Mouse (Mus musculus) cerebellum, adult 18-20 months (tissue): ENCODE results near the gene Capg.

Source experiments
- DNase-seq, 2 experiments: peaks; one replicate each; pipeline ENCODE4 v3.0.0; 2021

The Capg gene

DNA sequence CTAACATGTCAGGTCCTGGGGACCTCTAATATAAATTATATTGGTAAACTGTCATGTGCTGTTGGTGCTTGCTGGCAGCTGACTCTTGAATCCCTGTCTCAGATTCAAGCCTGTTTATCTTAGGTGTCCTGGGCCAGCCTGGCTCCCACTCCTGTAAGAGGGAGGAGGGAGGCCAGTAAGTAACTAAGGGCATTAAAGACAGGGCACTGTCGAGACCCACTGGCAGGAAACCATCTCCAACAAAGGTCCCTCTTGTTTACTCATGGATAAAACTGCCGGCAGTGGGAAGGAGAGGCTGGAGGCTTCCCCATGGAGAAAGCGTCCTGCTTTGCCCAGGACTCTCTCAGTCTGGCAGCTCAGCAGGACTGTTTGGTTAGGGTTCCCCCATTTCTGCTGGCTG lies 27.6 kb downstream of the Capg start:
- DNase-seq, result no peak

DNA sequence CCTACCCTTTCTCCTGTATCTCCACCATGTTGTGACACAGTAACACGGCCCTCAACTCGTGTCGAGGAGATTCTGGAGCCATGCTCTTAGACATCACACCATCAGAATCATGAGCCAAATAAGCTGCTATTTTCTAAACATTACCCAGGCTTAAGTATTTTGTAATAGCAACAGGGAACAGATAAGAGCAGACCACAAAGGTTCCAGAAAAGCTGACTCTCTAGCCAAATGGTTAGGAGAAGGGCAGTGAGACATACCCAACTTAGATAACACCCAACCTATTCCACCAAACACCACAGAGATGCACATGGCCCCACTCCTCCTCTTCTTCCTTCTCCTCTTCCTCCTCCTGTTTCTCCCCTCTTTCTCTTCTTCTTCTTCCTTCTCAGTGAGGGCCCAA lies 31.9 kb downstream of the Capg start:
- DNase-seq, result no peak

DNA sequence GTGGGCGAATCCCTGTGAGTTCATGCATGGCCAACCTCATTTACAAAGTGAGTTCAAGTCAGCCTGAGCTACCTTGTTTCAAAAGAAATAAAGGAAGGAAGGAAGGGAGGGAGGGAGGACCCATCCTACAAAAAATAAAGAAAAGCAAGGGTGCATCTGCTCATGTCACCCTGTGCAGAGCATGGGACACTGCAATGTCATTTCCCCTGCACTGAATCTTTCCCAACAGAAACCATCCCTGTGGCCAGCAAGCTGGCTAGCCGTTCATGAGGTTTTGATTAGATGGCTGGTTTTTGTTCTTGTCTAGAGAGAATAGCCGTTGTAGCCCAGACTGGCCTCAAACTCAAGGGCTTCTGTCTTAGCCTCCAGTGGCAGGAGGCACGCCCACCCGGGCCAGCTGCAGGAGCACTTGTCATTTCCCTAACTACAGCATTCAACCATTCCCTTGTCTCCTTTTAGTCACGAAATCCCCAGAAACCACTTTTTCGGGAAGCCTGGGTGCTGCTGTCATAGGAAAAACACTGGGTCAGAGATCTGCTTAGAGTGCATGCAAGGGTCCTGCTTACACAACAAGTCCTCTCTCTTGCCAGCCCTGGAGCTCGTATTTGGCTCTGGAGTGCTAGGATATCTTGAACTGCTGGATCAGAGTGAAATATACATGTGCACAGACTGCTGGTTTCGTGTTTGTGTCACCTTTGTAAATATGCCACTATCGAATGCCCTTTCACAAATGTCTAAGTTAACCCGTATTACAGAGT lies 37.6 kb downstream of the Capg start:
- no peak for DNase-seq

DNA sequence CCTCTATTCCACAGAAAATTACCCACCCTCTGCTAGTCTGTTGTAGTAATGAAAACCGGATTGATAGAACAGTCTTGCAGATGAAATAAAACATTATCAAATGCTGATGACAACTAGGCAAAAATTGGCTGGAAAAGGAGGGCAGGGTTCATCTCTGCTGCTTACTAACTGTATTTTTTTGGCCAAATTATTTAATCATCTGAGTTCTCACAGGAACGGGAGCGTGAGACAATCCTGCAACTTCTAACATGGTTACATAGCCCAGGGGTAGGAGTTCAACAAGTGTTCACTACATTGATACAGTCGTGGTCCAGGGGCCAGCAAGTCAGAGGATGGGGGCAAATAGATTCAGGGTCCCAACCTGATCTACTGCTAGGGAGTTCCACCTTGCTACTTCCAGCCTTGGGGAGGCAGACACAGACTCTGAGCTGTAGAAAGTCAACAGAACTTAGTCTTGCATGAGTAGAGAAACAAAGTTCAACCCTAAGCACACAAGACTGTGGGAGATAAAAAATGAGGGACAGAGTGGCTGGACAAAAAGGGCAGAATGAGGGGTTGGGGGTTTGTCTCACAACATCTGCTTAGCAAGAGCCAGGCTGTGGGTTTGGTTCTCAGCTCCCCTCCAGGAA lies 39.1 kb downstream of the Capg start:
- DNase-seq, result no peak

DNA sequence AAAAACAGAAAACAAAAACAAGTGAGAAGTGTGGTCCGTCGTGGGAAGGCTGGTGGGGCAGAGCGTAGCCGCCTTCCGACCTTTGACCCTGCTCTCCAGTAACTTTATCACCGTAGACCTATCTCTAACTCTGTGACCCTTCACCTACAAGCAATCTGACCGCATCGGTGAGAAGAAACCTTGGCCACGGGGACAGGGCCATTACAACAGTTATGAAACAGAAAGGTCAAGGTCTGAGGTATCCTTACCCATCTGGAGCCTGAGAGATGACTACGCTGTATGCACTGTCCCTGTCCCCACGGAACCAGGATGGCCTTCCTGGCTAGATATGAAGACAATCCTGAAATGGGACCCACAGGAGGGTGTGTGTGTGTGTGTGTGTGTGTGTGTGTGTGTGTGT lies 40.0 kb downstream of the Capg start:
- DNase-seq, result no peak

DNA sequence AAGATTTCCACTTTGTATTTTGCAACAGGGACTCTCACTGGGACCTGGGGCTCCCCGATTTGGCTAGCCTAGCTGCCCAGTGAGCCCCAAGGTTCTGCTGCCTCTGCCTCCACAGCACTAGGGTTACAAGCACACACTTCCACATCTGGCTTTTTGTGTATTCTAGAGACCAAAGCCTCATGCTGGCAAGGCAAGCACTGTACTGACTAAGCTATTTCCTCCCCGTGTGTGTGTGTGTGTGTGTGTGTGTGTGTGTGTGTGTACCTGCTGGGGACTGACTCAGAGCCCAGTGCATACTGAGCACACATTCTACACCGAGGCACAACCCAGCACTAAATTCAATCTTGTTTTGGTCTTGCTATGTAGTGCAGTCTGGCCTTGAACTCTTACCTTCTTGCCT lies 42.5 kb downstream of the Capg start:
- DNase-seq, result no peak

DNA sequence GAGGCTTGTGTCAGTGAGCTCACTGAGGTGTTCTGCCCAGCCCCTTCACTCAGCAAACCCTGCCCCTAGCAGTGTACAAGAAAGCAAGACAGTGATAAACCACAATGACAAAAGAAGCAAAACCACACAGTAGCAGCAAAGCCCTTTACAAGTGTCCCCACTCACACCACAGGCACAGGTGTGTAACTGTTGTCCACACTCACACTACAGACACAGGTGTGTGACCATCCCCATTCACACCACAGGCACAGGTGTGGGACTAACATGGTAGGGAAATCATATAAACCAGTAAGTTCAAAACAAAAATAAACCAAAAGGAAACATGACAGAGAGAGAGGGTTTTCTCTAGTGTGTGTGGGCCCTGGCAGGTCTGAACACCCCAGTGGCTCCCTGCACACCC lies 44.1 kb downstream of the Capg start:
- no peak for DNase-seq

DNA sequence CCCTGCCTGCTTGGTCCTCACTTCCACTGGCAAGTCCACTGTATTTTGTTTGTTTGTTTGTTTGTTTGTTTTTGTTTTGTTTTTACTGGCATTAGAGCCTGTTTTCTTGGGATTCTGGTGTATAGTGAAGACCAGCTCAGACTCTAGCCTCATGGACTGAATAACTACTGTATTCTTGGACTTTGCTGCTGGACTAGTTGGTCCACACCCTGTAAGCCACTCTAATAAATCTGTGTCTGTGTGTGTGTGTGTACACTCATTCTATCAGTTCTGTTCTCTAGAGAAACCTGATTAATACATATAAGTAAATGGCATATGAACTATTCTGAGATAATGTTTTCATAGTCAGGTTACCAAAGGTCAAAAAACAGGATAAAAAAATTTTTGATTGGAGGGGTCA lies 45.9 kb downstream of the Capg start:
- no peak for DNase-seq

DNA sequence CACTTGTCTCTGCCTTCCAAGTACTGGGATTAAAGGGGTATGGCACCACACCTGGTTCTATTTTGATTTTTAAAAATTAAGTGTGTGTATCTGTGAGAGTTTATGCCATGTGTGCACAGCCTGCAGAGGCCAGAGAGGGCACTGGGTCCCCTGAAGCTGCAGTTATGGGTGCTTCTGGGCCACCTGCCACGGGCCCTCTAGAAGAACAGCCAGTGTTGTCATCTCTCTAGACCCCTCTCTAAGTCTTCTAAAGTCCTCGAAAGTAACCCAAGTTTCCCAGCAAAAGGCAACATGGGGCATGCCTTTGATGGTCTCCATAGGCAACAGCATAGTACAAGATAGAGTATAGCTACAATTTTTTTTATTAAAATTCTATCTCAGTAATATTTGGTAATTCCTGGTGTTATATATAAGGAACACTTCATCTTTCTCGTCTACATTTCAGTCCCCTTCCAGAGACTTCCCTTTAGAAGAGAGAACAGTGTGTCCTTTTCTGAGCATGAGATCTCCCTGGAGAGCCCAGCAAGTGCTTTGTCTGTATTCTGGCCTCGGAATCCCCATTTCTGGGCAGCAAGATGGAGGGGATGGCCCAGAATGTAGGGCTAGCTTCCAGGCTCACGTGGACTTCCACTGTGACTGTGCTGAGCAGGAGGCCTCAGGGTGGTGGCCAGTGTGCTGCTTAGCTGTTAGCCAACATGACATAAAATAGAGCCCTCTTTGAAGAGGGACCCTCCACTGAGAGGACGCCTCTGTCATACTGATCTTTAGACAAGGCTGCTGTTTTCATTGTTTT lies 49.0 kb downstream of the Capg start:
- no peak for DNase-seq

DNA sequence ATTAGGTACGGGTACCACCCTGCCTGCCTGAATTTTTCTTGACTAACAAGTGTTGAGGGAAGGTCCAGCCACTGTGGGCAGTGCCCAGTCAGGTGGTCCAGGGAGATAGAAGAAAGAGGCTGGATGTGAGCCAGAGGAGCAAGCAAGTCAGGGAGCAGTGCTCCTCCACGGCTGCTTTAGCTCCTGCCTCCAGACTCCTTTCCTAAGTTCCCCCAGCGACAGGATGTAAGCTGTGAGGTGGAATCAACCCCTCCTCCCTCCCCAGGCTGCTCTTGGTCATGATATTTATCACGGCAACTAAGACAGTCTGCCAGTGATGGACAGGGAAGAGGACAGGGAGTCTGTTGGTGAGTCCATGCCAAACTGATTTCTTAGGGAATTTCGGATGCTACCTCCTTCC lies 49.7 kb downstream of the Capg start:
- no peak for DNase-seq

DNA sequence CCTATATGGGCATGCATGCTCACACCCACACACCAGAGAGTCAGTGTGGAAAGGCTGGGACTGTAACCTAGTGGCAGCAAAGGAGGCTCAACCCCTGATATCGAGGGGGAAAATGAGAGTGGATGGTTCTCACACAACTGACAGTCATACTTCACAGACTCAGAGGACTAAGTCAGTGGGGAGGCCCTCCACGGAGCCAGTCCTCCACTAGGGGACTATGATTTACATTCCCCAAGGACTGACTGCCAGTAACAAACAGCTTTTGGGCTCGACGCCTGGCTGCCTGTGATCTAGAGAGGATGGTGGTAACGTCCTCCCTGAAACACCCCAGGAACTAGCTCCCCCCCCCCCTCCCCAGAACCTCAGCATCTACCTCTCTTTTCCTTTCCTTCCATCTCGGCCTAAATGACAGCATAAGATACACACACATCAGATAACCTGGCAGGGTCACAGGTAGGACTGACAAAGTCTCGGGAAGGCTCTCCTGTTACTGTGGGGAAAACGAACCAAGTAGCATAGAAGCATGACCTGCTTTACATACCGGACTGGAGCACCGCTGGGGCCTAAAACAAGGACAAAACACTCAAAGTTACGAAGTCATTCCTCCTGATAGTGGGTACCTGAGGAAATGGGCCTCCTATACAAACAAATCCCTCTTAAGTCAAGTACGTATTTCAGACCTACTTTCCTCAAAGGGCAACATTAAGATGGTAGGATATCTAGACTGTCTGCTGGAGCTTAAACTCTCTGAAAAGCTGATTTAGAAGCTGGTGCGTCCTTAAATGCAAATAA lies 53.1 kb downstream of the Capg start:
- DNase-seq, result no peak

DNA sequence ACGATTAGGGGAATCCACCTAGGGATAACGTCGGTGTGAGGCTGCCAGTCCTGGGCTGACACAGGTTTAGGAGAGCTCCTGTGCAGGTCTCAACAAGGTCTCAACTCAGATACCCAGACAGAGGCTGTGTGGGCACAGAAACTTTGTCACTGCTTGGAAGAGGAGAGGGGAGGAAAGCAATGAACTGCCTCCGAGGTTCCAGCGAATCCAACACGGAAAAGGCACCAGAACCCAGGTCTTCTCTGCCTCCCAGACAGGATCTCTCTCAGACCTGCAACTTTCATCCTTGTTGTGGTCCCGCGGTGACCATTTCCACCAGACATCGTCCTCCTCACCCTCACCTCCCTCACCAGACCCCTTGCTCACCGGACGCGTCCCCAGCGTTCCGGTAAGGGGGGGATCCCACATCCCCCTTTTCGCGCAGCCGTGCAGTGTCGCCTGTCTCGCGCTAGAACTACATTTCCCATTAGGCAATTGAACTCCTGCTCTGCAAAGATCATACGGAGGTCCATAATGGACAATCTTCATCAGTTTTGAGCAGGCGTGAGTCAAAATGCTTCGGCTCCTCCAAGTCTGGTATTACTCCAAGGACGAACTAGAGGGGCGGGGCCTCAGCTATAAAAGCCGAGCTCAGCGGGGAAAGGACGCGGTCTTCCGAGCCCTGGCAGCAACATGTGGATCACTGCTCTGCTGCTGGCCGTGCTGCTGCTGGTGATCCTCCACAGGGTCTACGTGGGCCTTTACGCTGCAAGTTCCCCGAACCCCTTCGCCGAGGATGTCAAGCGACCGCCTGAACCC lies 54.0 kb downstream of the Capg start, which contains the start of the genes Elmod3 and Retsat:
TSS of gene Elmod3 (minus strand) at position 458 of the 798 bp plus-strand sequence.
TSS of gene Retsat (plus strand) at position 520 of the 798 bp plus-strand sequence.
- peak; percentile 84 to 90 for DNase-seq

DNA sequence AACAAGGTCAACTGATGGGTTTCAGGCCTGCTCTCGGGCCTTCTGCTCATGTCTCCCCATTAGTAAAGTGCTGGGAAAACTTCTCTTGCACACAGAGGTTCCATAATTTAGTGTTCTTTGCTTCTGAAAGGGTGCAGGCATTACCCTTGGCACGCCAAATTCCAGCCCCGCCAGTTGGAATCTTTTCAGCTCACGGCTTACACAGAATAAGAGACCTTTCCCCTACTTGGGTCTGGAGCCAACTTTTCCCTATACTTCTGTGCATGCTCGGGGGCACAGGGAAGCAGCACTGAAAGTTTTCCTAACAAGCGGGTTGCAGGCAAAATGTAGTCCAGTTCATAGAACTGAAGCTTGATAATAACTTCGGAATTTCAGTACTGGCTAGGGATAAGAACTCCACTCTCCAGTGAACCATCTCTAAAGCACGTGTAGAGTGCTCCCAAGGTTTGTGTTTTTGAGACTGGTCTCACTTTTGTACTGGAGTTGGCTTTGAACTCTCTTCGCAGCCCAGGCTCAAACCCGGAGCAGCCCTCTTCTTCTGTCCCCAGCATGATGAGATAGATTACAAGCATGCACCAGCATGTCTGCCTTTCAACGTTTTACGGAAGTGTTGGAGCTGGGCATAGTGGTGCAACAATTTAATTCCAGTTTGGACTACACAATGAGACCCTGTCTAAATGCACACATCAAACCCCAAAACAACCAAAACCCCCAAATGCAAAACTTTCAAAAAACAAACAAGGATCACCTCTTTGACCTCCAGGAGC lies 54.8 kb downstream of the Capg start:
- peak in 1 of 2 experiments; percentile 41 for DNase-seq

DNA sequence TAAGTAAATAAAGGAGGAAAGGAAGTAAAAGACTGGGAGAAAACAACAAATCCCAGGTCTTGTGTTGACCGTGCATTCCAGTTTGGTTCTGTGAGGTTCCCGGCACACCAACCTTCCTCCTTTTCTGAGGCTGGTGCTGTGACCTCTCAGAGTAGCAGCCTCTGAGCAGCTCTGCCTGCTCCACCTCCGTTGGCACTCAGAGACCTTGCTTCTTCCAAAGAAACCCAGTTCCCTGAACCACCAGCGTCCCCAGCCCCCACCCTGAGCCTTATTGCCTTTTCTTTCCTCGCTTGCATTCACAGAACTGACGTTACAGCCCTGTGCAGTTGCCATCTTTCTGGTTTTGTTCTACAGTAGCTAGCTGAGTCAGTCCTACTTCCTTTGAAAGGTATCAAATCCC lies 56.0 kb downstream of the Capg start:
- DNase-seq, result no peak

DNA sequence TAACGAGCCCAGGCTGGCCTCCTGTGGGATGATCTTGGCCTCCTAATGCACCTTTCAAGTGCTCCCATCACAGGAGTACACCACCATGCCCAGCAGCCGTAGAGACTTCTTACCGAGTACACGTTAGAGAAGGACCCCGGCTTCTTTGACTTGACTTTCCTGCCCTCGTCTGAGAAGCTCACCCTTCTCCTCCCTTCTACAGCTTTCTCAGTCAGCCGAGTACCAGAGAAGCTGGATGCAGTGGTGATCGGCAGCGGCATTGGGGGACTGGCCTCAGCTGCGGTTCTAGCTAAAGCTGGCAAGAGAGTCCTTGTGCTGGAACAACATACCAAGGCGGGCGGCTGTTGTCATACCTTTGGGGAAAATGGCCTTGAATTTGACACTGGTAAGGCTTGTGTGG lies 56.6 kb downstream of the Capg start:
- no peak for DNase-seq

DNA sequence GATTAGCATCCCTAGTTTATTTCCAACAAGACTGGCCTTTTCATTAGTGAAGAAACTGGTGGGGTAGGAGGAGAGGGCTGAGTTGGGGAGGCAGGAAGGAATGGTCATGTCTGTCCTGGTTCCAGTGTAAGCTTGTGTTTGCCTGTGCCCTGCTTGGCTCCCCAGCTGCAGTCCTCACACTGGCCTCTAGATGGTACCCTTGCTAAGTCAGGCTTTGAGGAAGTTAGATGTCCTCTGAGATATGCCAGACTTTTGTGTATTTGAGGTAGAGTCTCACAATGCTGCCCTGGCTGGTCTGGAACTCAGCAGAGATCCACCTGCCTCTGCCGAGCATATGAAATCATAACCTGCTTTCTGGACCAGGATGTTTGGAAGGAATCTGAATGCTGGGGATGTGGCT lies 57.5 kb downstream of the Capg start:
- peak; percentile 76 to 81 for DNase-seq

DNA sequence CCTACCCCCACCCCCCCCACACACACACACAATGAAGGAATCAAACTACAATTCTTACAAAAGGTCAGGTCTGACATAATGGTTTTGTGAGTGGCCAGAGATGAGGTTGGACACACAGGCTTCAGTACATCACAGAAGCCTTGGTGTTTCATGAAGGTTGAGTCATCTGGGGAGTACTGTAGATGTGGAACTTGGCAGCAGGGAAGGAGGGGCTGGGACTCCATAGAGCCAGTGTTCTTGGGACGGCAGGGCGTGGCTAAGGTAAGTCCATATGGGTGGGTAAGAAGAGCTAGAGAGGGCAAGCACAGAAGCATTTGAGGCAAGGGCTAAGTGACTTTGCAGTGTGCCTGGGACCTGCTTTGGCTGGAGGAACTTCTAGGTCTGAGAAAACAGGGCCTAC lies 59.9 kb downstream of the Capg start:
- no peak for DNase-seq

DNA sequence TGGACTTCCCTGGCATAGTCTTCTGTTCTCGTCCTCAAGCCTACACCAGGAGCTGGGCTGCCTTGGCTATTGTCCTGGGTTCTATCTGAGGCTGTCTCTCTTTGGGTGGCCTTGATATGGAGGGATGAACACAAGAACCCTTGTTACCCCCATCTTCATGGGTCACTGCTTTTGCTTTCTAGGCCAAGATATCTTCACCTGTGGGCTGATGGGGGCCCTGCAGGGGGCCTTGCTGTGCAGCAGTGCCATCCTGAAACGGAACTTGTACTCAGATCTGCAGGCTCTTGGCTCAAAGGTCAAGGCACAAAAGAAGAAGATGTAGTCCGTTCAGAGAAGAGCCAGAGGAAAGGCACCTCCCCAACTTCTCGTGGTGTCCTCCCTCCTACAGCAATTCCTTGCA lies 62.9 kb downstream of the Capg start:
- no peak for DNase-seq

DNA sequence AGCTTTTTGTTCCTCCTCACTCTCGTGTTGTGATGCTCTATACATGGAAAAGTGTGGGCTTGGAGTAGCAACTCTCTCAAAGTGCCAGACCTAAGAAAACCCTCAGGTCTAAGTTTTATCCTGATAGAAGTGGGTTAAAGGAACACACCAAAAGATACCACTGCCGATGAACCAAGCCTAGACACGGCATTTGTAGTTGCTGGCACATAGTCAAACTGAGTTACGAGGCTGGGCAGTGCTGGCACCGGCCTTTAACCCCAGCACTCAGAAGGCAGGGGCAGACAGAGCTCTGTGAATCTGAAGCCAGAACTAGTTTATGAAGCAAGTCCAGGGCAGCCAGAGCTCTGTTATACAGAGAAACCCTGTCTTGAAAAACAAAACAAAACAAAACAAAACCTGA lies 63.5 kb downstream of the Capg start:
- DNase-seq, result no peak

DNA sequence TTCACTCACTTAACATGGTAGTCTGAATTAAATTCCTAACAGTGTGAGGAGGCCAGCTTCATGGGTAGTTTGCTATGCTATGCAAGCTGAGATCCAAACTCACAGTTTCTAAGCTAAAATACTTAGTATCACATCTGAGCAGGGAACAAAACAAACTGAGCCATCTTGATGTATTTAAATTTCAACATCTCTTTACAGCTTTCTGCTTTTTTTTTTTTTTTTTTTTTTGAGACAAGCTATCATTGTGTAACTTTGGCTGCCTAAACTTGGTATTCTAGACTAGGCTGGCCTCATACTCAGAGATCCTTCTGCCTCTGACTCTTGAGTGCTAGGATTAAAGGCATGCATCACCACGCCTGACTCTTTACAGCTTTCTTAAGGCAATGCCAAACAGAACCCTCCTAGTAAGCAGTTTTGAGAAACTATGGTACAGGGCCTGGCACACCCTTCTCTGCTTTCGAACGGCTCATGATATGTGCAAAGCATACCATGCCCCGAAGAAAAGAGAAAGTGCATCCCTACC lies 64.5 kb downstream of the Capg start:
- DNase-seq, result no peak

DNA sequence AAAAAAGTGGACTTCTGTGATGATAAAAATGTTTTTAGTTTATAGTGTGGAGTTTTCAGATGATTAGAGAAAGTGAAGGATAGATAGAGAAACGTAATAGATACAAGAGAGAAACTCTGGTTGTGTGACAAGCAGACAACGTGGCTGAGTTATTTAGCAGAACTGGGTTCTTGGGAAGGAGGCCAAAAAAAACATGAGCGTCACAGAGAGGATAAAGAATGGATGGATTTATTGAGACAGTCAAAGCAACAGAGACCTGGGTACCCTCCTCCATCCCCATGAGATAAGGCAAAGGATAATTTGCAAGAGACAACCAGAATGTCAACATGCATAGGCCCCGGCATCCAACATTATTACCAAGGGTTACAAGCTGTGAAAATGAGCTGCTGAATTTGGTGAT lies 66.1 kb downstream of the Capg start:
- DNase-seq, result no peak
